Mouse (Mus musculus): ENCODE results near the gene Aldh16a1. TPM values are rescaled to one million over a fixed set of nuclear protein-coding genes. Genes with fewer than 3 reads are reported as not detected.

Aldh16a1 gene
- polyA plus RNA-seq, 1 experiment = 36.9 TPM

GRCm38 (mm10) chr7:45125144-45125600 is 29.2 kb downstream of the Aldh16a1 start:
- TF ChIP-seq EP300 (IDR thresholded peaks at IDR 0.05; ENCODE audit: insufficient read depth, low read depth, low read length) = no peak
- no peak for TF ChIP-seq CTCF (IDR thresholded peaks at IDR 0.05; ENCODE audit: low read depth, low read length)
- TF ChIP-seq POLR2A (IDR thresholded peaks at IDR 0.05; ENCODE audit: insufficient read depth, low read length) = peak; percentile 42
- H3K9ac ChIP-seq (ENCODE audit: low read depth, poor library complexity, severe bottlenecking) = peak overlapping the region; percentile 99
- peak overlapping the region; percentile 96 for H3K4me3 ChIP-seq (ENCODE audit: low read depth, low read length)
- H3K36me3 ChIP-seq (ENCODE audit: control insufficient read depth, insufficient read depth, low read length, poor library complexity, severe bottlenecking) = peaks cover 66% of the 10 kb centered on the region
- peak overlapping the region; percentile 96 for H3K27ac ChIP-seq (ENCODE audit: insufficient read depth, low read length)
- H3K9me3 ChIP-seq (replicated peaks; ENCODE audit: control insufficient read depth, insufficient read depth, low read length, poor library complexity, severe bottlenecking) = no peaks in the 10 kb centered on the region
- H3K4me1 ChIP-seq (ENCODE audit: control insufficient read depth, insufficient read depth, low read length) = peaks cover 2% of the 10 kb centered on the region
- no peaks in the 10 kb centered on the region for H3K27me3 ChIP-seq (ENCODE audit: control insufficient read depth, insufficient read depth, low read length, poor library complexity, severe bottlenecking)

- Histone ChIP-seq H3K9me3 (replicated peaks; ENCODE audit: control insufficient read depth, insufficient read depth, low read length, poor library complexity, severe bottlenecking) (no peaks in the 10 kb centered on the region), H3K27me3 (ENCODE audit: control insufficient read depth, insufficient read depth, low read length, poor library complexity, severe bottlenecking) (no peaks in the 10 kb centered on the region), H3K4me3 (ENCODE audit: low read depth, low read length) (peak within 1 kb of the TSS; percentile 96), H3K4me1 (ENCODE audit: control insufficient read depth, insufficient read depth, low read length) (peaks cover 2% of the 10 kb centered on the region), H3K36me3 (ENCODE audit: control insufficient read depth, insufficient read depth, low read length, poor library complexity, severe bottlenecking) (peaks cover 70% of the 10 kb centered on the region), H3K27ac (ENCODE audit: insufficient read depth, low read length) (peak within 1 kb of the TSS; percentile 96), H3K9ac (ENCODE audit: low read depth, poor library complexity, severe bottlenecking) (peak within 1 kb of the TSS; percentile 99)
- peak; percentile 72 for TF ChIP-seq POLR2A (IDR thresholded peaks at IDR 0.05; ENCODE audit: insufficient read depth, low read length)
- 0 out of 2 replicates have a peak, but pooled peaks have one; percentile 54 for TF ChIP-seq EP300 (IDR thresholded peaks at IDR 0.05; ENCODE audit: insufficient read depth, low read depth, low read length)
- TF ChIP-seq CTCF (IDR thresholded peaks at IDR 0.05; ENCODE audit: low read depth, low read length) = no peak
Measured at GRCm38 (mm10) chr7:45124224-45125143, 29.9 kb downstream of the Aldh16a1 start, which contains the start of gene Rps11. Rps11 (minus strand) TSS chr7:45124439.

GRCm38 (mm10) chr7:45123186-45123570 is 31.2 kb downstream of the Aldh16a1 start:
- Histone ChIP-seq H3K36me3 (ENCODE audit: control insufficient read depth, insufficient read depth, low read length, poor library complexity, severe bottlenecking) (peaks cover 69% of the 10 kb centered on the region), H3K4me3 (ENCODE audit: low read depth, low read length) (peak overlapping the region; percentile 91), H3K27me3 (ENCODE audit: control insufficient read depth, insufficient read depth, low read length, poor library complexity, severe bottlenecking) (no peaks in the 10 kb centered on the region), H3K9me3 (replicated peaks; ENCODE audit: control insufficient read depth, insufficient read depth, low read length, poor library complexity, severe bottlenecking) (no peaks in the 10 kb centered on the region), H3K4me1 (ENCODE audit: control insufficient read depth, insufficient read depth, low read length) (peaks cover 2% of the 10 kb centered on the region), H3K9ac (ENCODE audit: low read depth, poor library complexity, severe bottlenecking) (peak overlapping the region; percentile 90), H3K27ac (ENCODE audit: insufficient read depth, low read length) (peak overlapping the region; percentile 78)
- TF ChIP-seq EP300 (IDR thresholded peaks at IDR 0.05; ENCODE audit: insufficient read depth, low read depth, low read length) = no peak
- TF ChIP-seq POLR2A (IDR thresholded peaks at IDR 0.05; ENCODE audit: insufficient read depth, low read length) = no peak
- TF ChIP-seq CTCF (IDR thresholded peaks at IDR 0.05; ENCODE audit: low read depth, low read length) = no peak

- Histone ChIP-seq H3K4me1 (ENCODE audit: control insufficient read depth, insufficient read depth, low read length) (peaks cover 2% of the 10 kb centered on the region), H3K27ac (ENCODE audit: insufficient read depth, low read length) (peak overlapping the region; percentile 78)
- TF ChIP-seq CTCF (IDR thresholded peaks at IDR 0.05; ENCODE audit: low read depth, low read length) (no peak), POLR2A (IDR thresholded peaks at IDR 0.05; ENCODE audit: insufficient read depth, low read length) (no peak), EP300 (IDR thresholded peaks at IDR 0.05; ENCODE audit: insufficient read depth, low read depth, low read length) (no peak)
Measured at GRCm38 (mm10) chr7:45122561-45123185, 31.7 kb downstream of the Aldh16a1 start.

GRCm38 (mm10) chr7:45121966-45122365 is 32.4 kb downstream of the Aldh16a1 start:
- Histone ChIP-seq H3K9me3 (replicated peaks; ENCODE audit: control insufficient read depth, insufficient read depth, low read length, poor library complexity, severe bottlenecking) (no peaks in the 10 kb centered on the region), H3K4me3 (ENCODE audit: low read depth, low read length) (0 out of 2 replicates have a peak overlapping the region, but pooled peaks have one; percentile 4), H3K9ac (ENCODE audit: low read depth, poor library complexity, severe bottlenecking) (peak overlapping the region; percentile 90; the same call in 1 of the 2 replicates), H3K27me3 (ENCODE audit: control insufficient read depth, insufficient read depth, low read length, poor library complexity, severe bottlenecking) (no peaks in the 10 kb centered on the region), H3K4me1 (ENCODE audit: control insufficient read depth, insufficient read depth, low read length) (peaks cover 2% of the 10 kb centered on the region), H3K27ac (ENCODE audit: insufficient read depth, low read length) (peak overlapping the region; percentile 52), H3K36me3 (ENCODE audit: control insufficient read depth, insufficient read depth, low read length, poor library complexity, severe bottlenecking) (peaks cover 57% of the 10 kb centered on the region)
- TF ChIP-seq EP300 (IDR thresholded peaks at IDR 0.05; ENCODE audit: insufficient read depth, low read depth, low read length) (no peak), POLR2A (IDR thresholded peaks at IDR 0.05; ENCODE audit: insufficient read depth, low read length) (no peak), CTCF (IDR thresholded peaks at IDR 0.05; ENCODE audit: low read depth, low read length) (no peak)

More at GRCm38 (mm10) chr7:45122561-45123185, 31.7 kb downstream of the Aldh16a1 start:
- Histone ChIP-seq H3K36me3 (ENCODE audit: control insufficient read depth, insufficient read depth, low read length, poor library complexity, severe bottlenecking) (peaks cover 64% of the 10 kb centered on the region), H3K4me3 (ENCODE audit: low read depth, low read length) (peak overlapping the region; percentile 91), H3K27me3 (ENCODE audit: control insufficient read depth, insufficient read depth, low read length, poor library complexity, severe bottlenecking) (no peaks in the 10 kb centered on the region), H3K9ac (ENCODE audit: low read depth, poor library complexity, severe bottlenecking) (peak overlapping the region; percentile 90), H3K9me3 (replicated peaks; ENCODE audit: control insufficient read depth, insufficient read depth, low read length, poor library complexity, severe bottlenecking) (no peaks in the 10 kb centered on the region)
